Mouse (Mus musculus) kidney, adult 2 months (tissue): ENCODE results near the gene Fanca.

ENCODE experiments used
- CTCF ChIP-seq: fragments of 200-500 bp; conservative IDR thresholded peaks from 2 replicates; pipeline ENCODE4 v1.5.1; 2011; ENCODE audit warnings: low read depth, mild to moderate bottlenecking, control low read depth, low read length, moderate library complexity, mixed read lengths; ENCODE audit not compliant: insufficient read depth, insufficient read length
- POLR2A ChIP-seq: fragments of 200-500 bp; IDR thresholded peaks from one replicate; pipeline ENCODE4 v1.6.1; 2011; ENCODE audit warnings: low read depth, low read length, control low read depth

- TF ChIP-seq CTCF (no peak), POLR2A (no peak)
Observed at GRCm38 (mm10) chr8:123308738-123309137, 9.6 kb downstream of the Fanca start.
